Mouse (Mus musculus): Measurements from ENCODE around the gene Leprot.

DNA sequence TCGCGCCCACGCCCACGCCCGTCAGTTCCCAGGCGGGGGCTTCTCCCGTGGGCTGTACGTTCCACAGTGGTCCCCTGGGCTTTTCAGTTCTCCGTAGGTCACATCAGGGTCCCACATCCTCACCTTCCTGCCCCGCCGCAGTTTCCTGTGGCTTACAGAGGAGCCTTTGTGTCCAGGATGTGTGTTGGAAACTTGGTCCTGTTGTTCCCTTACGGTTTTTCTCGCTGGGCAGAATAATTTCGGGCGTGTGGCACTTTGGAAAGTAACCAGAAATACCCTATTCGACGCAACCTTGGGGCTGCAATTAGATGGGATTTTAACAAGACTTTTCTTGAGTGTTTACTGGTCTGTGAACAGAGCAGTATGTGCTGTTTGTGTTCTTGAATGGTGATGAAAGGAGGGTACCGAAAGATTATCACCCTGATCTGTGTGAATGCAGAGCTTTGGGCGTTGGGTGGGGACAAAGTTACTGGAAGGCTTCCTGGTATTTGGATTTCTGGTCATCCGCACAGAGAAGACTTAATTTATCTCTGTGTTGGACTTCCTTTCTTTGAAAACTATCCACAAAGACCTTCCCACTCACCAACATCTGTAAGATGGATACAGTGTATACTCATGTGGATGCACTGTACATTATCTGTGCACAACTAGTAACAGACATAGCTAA, 591 bp downstream of the Leprot start:
- TF ChIP-seq TCF12 (IDR thresholded peaks at IDR 0.05; ENCODE audit: insufficient read depth, poor library complexity, severe bottlenecking) (no peak), USF1 (IDR thresholded peaks at IDR 0.05; ENCODE audit: low read depth) (no peak), MAX (IDR thresholded peaks at IDR 0.05; ENCODE audit: low read depth) (no peak), POLR2A (IDR thresholded peaks at IDR 0.05; ENCODE audit: insufficient read length, low read depth) (no peak), CEBPB (IDR thresholded peaks at IDR 0.05; ENCODE audit: insufficient read depth, poor library complexity, severe bottlenecking) (no peak), MYOG (IDR thresholded peaks at IDR 0.05; ENCODE audit: control insufficient read depth in 1 of 3, insufficient read depth in 1 of 3, insufficient read length in 2 of 3, low read depth in 2 of 3) (no peak), REST (IDR thresholded peaks at IDR 0.05; ENCODE audit: insufficient read depth, insufficient read length) (no peak)
